Mouse (Mus musculus) small intestine, adult 2 months (tissue): ENCODE data around the gene Fbxo9.

Experiments
- CTCF ChIP-seq: fragments of 200-500 bp; IDR thresholded peaks from 2 replicates; pipeline ENCODE4 v1.5.1; 2012; ENCODE audit warnings: low read depth, mild to moderate bottlenecking, control low read depth, inconsistent platforms, low read length, moderate library complexity, mixed read lengths; ENCODE audit not compliant: insufficient replicate concordance, insufficient read length; ENCODE audit errors: extremely low read depth
- POLR2A ChIP-seq: fragments of 200-500 bp; IDR thresholded peaks from 2 replicates; pipeline ENCODE4 v1.6.1; 2012; ENCODE audit warnings: low read depth, mild to moderate bottlenecking, control low read depth, inconsistent platforms, low read length, moderate library complexity

- TF ChIP-seq CTCF (peak; percentile 51; the same call in 1 of the 2 replicates), POLR2A (no peak)
Measured at GRCm38 (mm10) chr9:78096376-78096775, 12.5 kb downstream of the Fbxo9 start.
